Mouse (Mus musculus) small intestine, adult 2 months (tissue): ENCODE data around the gene Nde1. TPM values are rescaled to one million over a fixed set of nuclear protein-coding genes. Genes with fewer than 3 reads are reported as not detected.

ENCODE experiments used
- H3K27ac ChIP-seq: fragments of 200-500 bp; 2 replicates; pipeline ENCODE4 v1.5.1; 2012; ENCODE audit warnings: low read depth, low read length, control low read depth, inconsistent platforms; ENCODE audit not compliant: insufficient read depth
- H3K27me3 ChIP-seq: fragments of 200-500 bp; 2 replicates; pipeline ENCODE4 v1.6.1; 2012; ENCODE audit warnings: mild to moderate bottlenecking, moderate library complexity, low read length, inconsistent platforms; ENCODE audit not compliant: control insufficient read depth, insufficient read depth
- H3K36me3 ChIP-seq: fragments of 200-500 bp; 2 replicates; pipeline ENCODE4 v1.6.1; 2012; ENCODE audit warnings: mild to moderate bottlenecking, low read length, control low read depth, inconsistent platforms; ENCODE audit not compliant: control insufficient read depth, insufficient read depth
- H3K4me1 ChIP-seq: fragments of 200-500 bp; 2 replicates; pipeline ENCODE4 v1.6.1; 2012; ENCODE audit warnings: low read length, inconsistent platforms, mixed read lengths; ENCODE audit not compliant: control insufficient read depth, insufficient read depth, insufficient read length
- H3K4me3 ChIP-seq: fragments of 200-500 bp; 2 replicates; pipeline ENCODE4 v1.5.1; 2012; ENCODE audit warnings: low read depth, mild to moderate bottlenecking, control low read depth, inconsistent platforms, low read length, moderate library complexity
- CTCF ChIP-seq: fragments of 200-500 bp; IDR thresholded peaks from 2 replicates; pipeline ENCODE4 v1.5.1; 2012; ENCODE audit warnings: low read depth, mild to moderate bottlenecking, control low read depth, inconsistent platforms, low read length, moderate library complexity, mixed read lengths; ENCODE audit not compliant: insufficient replicate concordance, insufficient read length; ENCODE audit errors: extremely low read depth
- POLR2A ChIP-seq: fragments of 200-500 bp; IDR thresholded peaks from 2 replicates; pipeline ENCODE4 v1.6.1; 2012; ENCODE audit warnings: low read depth, mild to moderate bottlenecking, control low read depth, inconsistent platforms, low read length, moderate library complexity
- WGBS: fragments of 180-500 bp; shearing (Covaris S2); methylation state at CpG from one replicate; pipeline ENCODE4 v1.1.7; 2018; 5-methylcytosine and 5-hydroxymethylcytosine counted together
- polyA plus RNA-seq: library from polyadenylated mRNA; depleted of rRNA; stranded (reverse); fragments of >200 nt; gene quantifications from 2 replicates; pipeline ENCODE4 v1.2.3, GENCODE M21; 2012; rRNA removed

The Nde1 gene
- polyA plus RNA-seq, 1 experiment, result 15.8 TPM

GRCm38 (mm10) chr16:14242059-14242458 is 79.0 kb downstream of the Nde1 start:
- Histone ChIP-seq H3K4me3 (no peak overlapping the region), H3K36me3 (no peaks in the 10 kb centered on the region), H3K4me1 (no peaks in the 10 kb centered on the region), H3K27me3 (no peaks in the 10 kb centered on the region), H3K27ac (no peak overlapping the region)
- TF ChIP-seq POLR2A, result no peak
- TF ChIP-seq CTCF, result no peak
- 52% methylated on average over 3 of the region's 3 CpGs for WGBS

Other genes with a start within 250 kb of the Nde1 start
- gene 2900011O08Rik, start 176.7 kb upstream of the Nde1 start, polyA plus RNA-seq, result 0.14 and 0.35 TPM in 2 replicates
- gene Ifitm7, start 176.4 kb upstream of the Nde1 start, polyA plus RNA-seq, result not detected in 2 replicates
- gene Marf1, start 76 bp downstream of the Nde1 start, polyA plus RNA-seq, result 3.8 and 6.8 TPM in 2 replicates
- gene Myh11, start 128.1 kb downstream of the Nde1 start, polyA plus RNA-seq, result 41.3 and 51.0 TPM in 2 replicates
- gene Fopnl, start 154.1 kb downstream of the Nde1 start, polyA plus RNA-seq, result 21.2 and 24.1 TPM in 2 replicates
- gene Abcc1, start 198.3 kb downstream of the Nde1 start, polyA plus RNA-seq, result 2.7 and 3.7 TPM in 2 replicates